Mouse (Mus musculus): Measurements from ENCODE around the gene Zfp36l2. TPM values are rescaled to one million over a fixed set of nuclear protein-coding genes. Genes with fewer than 3 reads are reported as not detected.
A peak's percentile ranks its signal among the peaks of the same experiment; 100 is the strongest.

Zfp36l2 gene
- total RNA-seq, 4 experiments from 2014 or later, result 52.8 to 74.4 (median 54.2) TPM

GRCm38 (mm10) chr17:84151306-84151705 is 36.4 kb downstream of the Zfp36l2 start:
- DNase-seq, result no peak

DNA sequence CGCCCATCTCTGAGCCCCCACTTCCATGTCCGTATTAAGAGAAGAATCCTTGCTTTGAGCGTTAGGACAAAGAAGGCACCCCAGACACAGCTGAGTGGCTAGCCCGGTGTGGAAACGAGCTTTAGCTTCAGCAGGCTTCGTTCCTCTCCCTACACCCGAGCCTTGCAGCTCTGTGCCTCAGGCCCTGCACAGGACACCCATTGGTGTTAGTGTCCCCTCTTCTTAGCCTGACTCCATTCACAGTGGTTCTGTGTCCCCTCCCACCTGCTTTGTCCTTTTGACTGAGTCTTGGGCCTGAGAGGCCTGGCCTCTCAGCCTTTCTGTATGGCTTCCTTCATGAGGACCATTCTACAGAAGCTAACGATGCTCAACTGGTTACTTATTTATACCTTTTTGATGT is 37.5 kb downstream of the Zfp36l2 start:
- DNase-seq, result no peak

GRCm38 (mm10) chr17:84149566-84149965 is 38.2 kb downstream of the Zfp36l2 start:
- DNase-seq, result no peak

GRCm38 (mm10) chr17:84148499-84149484 is 39.0 kb downstream of the Zfp36l2 start:
- DNase-seq, result peak; percentile 93

GRCm38 (mm10) chr17:84147183-84148108 is 40.3 kb downstream of the Zfp36l2 start:
- no peak for DNase-seq

- DNase-seq, result no peak
Observed at GRCm38 (mm10) chr17:84146458-84147182, 41.1 kb downstream of the Zfp36l2 start.

GRCm38 (mm10) chr17:84145826-84146287 is 41.9 kb downstream of the Zfp36l2 start:
- DNase-seq, result peak; percentile 33

DNA sequence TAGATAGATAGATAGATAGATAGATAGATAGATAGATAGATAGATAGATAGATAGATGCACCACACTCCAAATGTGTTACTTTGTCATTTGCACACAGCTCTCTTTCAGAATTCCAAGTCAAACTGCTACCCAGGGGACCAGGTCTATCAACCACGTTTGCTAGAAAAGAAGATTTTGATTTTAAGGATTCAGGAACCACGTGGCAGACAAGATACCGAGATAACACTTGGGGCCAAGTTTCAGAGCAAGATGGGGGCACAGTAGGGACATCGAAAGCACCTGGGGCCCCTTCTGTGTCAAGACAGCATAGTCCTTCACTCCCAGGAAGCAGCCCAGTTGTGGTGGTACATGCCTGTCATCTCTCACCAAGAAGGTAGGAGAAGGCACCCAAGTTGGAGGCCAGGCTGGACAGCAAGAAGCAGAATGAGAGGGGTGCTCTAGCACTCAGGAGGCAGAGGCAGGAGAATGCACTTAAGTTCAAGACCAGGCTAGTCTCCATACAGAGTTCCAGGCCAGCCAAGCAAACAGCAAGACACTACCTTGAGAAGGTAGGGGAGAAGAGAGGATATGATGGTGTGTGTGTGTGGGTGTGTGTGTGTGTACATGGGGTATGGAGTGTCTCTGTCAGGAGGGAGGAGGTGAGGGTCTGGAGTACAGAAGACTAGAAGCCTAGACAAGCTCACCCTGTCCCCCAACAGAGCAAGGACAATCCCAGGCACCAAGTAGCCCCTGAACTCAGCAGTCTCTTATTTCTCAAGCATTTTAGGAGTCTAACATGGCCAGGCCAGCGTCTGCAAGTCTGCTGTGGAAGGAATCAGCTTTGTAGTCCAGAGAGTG is 42.8 kb downstream of the Zfp36l2 start:
- DNase-seq, result no peak

GRCm38 (mm10) chr17:84144130-84144529 is 43.6 kb downstream of the Zfp36l2 start:
- DNase-seq, result no peak

- DNase-seq, result no peak
Observed at GRCm38 (mm10) chr17:84143219-84143844, 44.4 kb downstream of the Zfp36l2 start.

DNA sequence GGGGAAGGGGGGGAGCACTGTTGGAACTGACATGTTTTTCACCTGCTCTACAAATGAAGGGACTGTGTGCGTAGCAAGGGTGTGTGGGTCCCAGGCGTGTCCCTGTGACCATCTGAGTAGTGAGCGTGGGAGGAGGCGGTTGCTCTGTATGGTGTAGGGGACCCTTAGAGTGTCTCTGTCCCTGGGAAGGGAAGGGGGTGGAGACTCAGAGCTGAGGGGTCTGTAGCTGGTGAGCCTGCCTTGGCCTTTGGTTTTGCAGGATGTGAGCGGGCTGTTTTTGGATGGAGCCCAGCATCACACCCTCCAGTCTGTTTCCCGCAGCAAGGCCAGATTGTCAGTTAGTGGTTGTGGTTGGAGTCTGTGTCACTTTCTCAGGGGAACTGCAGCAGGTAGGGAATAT is 46.1 kb downstream of the Zfp36l2 start:
- DNase-seq, result no peak

- peak; percentile 33 for DNase-seq
Observed at GRCm38 (mm10) chr17:84140822-84141507, 46.8 kb downstream of the Zfp36l2 start.

DNA sequence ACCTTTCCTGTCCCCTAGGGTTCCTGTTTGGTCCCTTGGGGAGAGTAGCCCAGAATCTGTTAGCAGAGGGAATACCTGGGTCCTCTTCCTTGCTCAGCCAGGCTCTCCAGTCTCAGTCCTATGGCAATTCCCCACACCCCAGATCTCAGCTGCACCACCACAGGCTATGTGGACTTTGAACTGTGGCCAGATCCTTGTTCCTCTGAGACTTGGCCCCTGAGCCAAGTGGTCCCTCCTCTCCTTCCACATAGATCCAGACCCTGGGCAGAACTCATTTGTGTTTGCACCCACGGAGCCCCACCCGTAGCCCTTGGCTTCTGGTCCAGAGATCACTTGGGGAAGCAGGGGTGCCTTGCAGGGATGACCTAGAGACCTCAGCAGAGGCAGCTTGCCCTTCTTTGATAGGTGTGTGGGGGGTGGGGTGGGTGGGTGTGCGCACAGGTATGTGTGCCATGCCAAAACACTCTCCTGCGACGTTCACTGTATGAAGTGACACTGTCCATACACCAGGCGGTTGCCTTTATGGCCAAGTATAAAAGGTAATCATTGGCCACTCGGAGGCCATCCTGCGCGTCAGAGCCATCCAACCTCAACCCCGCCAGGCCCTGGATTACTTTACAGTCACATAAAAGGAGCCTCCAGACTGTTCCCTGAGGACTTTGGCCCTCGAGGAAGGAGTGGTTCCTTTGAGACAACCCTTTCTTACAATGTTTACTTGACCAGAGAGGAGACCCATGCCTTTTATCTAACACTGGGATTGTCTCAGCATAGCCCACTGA is 50.2 kb downstream of the Zfp36l2 start:
- no peak for DNase-seq

- DNase-seq, result no peak
Observed at GRCm38 (mm10) chr17:84136669-84137392, 50.9 kb downstream of the Zfp36l2 start.

- DNase-seq, result no peak
Observed at GRCm38 (mm10) chr17:84136217-84136616, 51.5 kb downstream of the Zfp36l2 start.

DNA sequence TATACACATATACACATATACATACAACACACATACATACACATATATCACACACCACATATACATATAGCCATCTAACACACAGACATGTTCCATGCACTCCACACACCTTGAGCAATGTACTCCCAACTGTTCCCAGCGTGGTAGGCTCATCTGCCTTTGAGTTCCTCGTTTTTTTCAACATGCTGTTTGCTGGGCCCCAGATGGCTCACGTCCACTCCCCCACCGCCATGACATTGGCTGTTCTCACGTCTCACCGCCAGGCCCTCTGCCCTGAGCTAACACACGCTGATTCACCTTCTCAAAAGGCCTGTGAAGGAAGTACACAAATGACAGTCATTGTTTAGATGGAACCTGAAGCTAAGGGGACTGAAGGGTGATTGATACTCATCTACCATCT is 52.5 kb downstream of the Zfp36l2 start:
- no peak for DNase-seq

Data from adrenal gland, adult 8-10 months (tissue).